16 mouse cellular contexts compared by ENCODE assay signal in the genomic region with DNA sequence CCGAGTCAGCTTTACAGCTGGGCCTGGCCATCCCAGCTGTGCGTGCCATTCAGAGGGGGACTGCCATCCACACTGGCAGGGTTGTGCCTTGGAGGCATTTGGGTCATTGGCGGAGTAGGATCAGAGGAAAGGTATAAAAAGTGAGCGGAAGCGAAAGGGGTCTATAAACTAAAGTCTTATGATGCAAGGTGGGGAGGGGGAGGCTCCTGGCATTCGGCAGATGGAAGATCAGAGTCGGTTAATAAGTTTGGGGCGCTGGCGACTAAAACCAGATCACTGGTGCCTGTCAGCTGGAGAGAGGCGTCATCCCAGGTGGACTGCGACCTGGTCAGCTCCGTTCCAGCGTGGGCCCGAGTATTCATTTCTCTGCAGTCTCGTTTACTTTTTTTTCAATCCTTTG.
DNase-seq lines count a peak whose midpoint lies in the region; ATAC-seq and TF ChIP-seq lines count a peak whose summit lies in the region.
"Had no signal": no experiment of that assay in that cellular context is flagged by ENCODE, and none has a peak within 500 bp of the region (broad histone marks: within the 10 kb centered on the region; RNA-seq: fewer than 3 reads in every experiment).

No protein-coding gene starts in this region.

- H3K27ac ChIP-seq in layer of hippocampus, adult 2 months = no peak overlapping the region
- H3K27ac ChIP-seq in hindbrain, embryonic 16.5 days (ENCODE audit: low read depth, low read length) = no peak overlapping the region
- no peak overlapping the region for H3K27ac ChIP-seq in midbrain, embryonic 12.5 days (replicated peaks)
- no peak overlapping the region for H3K27ac ChIP-seq in kidney, adult 2 months (ENCODE audit: insufficient read depth, low read depth, low read length)
- H3K27ac ChIP-seq: liver, embryonic 15.5 days had no signal

- H3K27me3 ChIP-seq in hindbrain, embryonic 16.5 days (replicated peaks; ENCODE audit: control insufficient read depth, insufficient read depth, low read length) = no peaks in the 10 kb centered on the region
- H3K27me3 ChIP-seq in midbrain, embryonic 12.5 days = no peaks in the 10 kb centered on the region; the same call in none of the 2 replicates
- H3K27me3 ChIP-seq in kidney, adult 2 months (replicated peaks; ENCODE audit: control insufficient read depth, insufficient read depth, low read length) = no peaks in the 10 kb centered on the region
- H3K27me3 ChIP-seq: CH12.LX; liver, embryonic 15.5 days had no signal

- TF ChIP-seq POLR2A in kidney, adult 2 months (IDR thresholded peaks at IDR 0.05; ENCODE audit: low read depth, low read length) = no peak

- H3K36me3 ChIP-seq in hindbrain, embryonic 16.5 days (ENCODE audit: control insufficient read depth, insufficient read depth, low read length) = no peaks in the 10 kb centered on the region
- H3K36me3 ChIP-seq in midbrain, embryonic 12.5 days = no peaks in the 10 kb centered on the region
- H3K36me3 ChIP-seq in kidney, adult 2 months (ENCODE audit: control insufficient read depth, insufficient read depth, low read length) = no peaks in the 10 kb centered on the region
- H3K36me3 ChIP-seq: liver, embryonic 15.5 days had no signal

- no peak for ATAC-seq in hindbrain, embryonic 16.5 days
- ATAC-seq in midbrain, embryonic 12.5 days (ENCODE audit: low FRiP score, low read depth) = no peak
- no peak for ATAC-seq in granulocyte monocyte progenitor cell, adult 5-6 weeks (replicated peaks; ENCODE audit: poor library complexity, severe bottlenecking)
- ATAC-seq: intestine, embryonic 16.5 days had no signal

- no peaks in the 10 kb centered on the region; the same call in 1 of the 2 replicates for H3K9me3 ChIP-seq in hindbrain, embryonic 16.5 days (ENCODE audit: control insufficient read depth, low read length)
- peaks cover 7% of the 10 kb centered on the region; the same call in 1 of the 2 replicates for H3K9me3 ChIP-seq in midbrain, embryonic 12.5 days
- H3K9me3 ChIP-seq: liver, embryonic 15.5 days had no signal

- peak overlapping the region; percentile 19; the same call in 1 of the 2 replicates for H3K4me3 ChIP-seq in layer of hippocampus, adult 2 months
- peak overlapping the region; percentile 22 for H3K4me3 ChIP-seq in hindbrain, embryonic 16.5 days (ENCODE audit: low read length)
- 0 out of 2 replicates have a peak overlapping the region, but pooled peaks have one; percentile 4 for H3K4me3 ChIP-seq in midbrain, embryonic 12.5 days
- no peak overlapping the region for H3K4me3 ChIP-seq in kidney, adult 2 months (ENCODE audit: insufficient read depth, low read depth, low read length)
- H3K4me3 ChIP-seq: liver, embryonic 15.5 days had no signal

- H3K4me1 ChIP-seq in hindbrain, embryonic 16.5 days (ENCODE audit: control insufficient read depth, insufficient read depth, low read depth, low read length) = no peaks in the 10 kb centered on the region
- peaks cover 17% of the 10 kb centered on the region for H3K4me1 ChIP-seq in midbrain, embryonic 12.5 days
- no peaks in the 10 kb centered on the region for H3K4me1 ChIP-seq in kidney, adult 2 months (ENCODE audit: control insufficient read depth, insufficient read depth, low read length)
- H3K4me1 ChIP-seq: liver, embryonic 15.5 days had no signal

- H3K9ac ChIP-seq in hindbrain, embryonic 16.5 days (ENCODE audit: low read depth, low read length) = peak overlapping the region; percentile 45
- no peak overlapping the region for H3K9ac ChIP-seq in midbrain, embryonic 12.5 days (replicated peaks)
- H3K9ac ChIP-seq: liver, embryonic 15.5 days had no signal

- no peak for TF ChIP-seq CTCF in layer of hippocampus, adult 2 months (conservative IDR thresholded peaks at IDR 0.05)
- no peak for TF ChIP-seq CTCF in kidney, adult 2 months (conservative IDR thresholded peaks at IDR 0.05; ENCODE audit: insufficient read depth, insufficient read length, low read depth, low read length)

- 45% methylated on average over 15 of the region's 15 CpGs for WGBS in hindbrain, embryonic 16.5 days
- 48% methylated on average over 15 of the region's 15 CpGs for WGBS in midbrain, embryonic 12.5 days
- 47% methylated on average over 15 of the region's 15 CpGs for WGBS in kidney, adult 2 months

- H3K4me2 ChIP-seq in hindbrain, embryonic 16.5 days (ENCODE audit: low read length) = peak overlapping the region; percentile 52
- peak overlapping the region; percentile 39 for H3K4me2 ChIP-seq in midbrain, embryonic 12.5 days (replicated peaks)
- H3K4me2 ChIP-seq: liver, embryonic 15.5 days had no signal

- DNase-seq in layer of hippocampus, adult 2 months (ENCODE audit: low spot score in 2 of 2) = no peak
- DNase-seq in layer of hippocampus, adult 9-11 months = no peak
- DNase-seq in spleen, postnatal 36 days (ENCODE audit: low spot score in 2 of 2) = no peak
- DNase-seq in spleen, postnatal 4 days (ENCODE audit: low spot score in 2 of 2) = no peak
- no peak for DNase-seq in kidney, adult 2 months
- DNase-seq: heart, adult 18-20 months; heart, postnatal 10 days; kidney, postnatal 4 days; right cerebral cortex, postnatal 4 days; thymus, postnatal 25 days had no signal
